Mouse (Mus musculus) bone marrow macrophage, adult 2 months (primary cell): ENCODE results near the gene Rtn4rl2. TPM values are rescaled to one million over a fixed set of nuclear protein-coding genes. Genes with fewer than 3 reads are reported as not detected.

Experiments
- H3K27ac ChIP-seq: 2 replicates; pipeline ENCODE4 v1.5.1; 2012; ENCODE audit warnings: low read depth, low read length; ENCODE audit not compliant: insufficient read depth
- H3K4me1 ChIP-seq: 2 replicates; pipeline ENCODE4 v1.6.1; 2012; ENCODE audit warnings: low read length; ENCODE audit not compliant: control insufficient read depth, insufficient read depth
- H3K4me3 ChIP-seq: 2 replicates; pipeline ENCODE4 v1.5.1; 2012; ENCODE audit warnings: mild to moderate bottlenecking, low read length, moderate library complexity; ENCODE audit not compliant: insufficient read depth
- CTCF ChIP-seq: IDR thresholded peaks from 2 replicates; pipeline ENCODE4 v1.5.1; 2012; ENCODE audit warnings: low read depth, mild to moderate bottlenecking, low read length, moderate library complexity
- POLR2A ChIP-seq: IDR thresholded peaks from 2 replicates; pipeline ENCODE4 v1.6.1; 2012; ENCODE audit warnings: mild to moderate bottlenecking, low read depth, low read length, borderline replicate concordance
- polyA plus RNA-seq: library from polyadenylated mRNA; stranded (reverse); fragments of >200 nt; gene quantifications from 2 replicates; pipeline ENCODE4 v1.2.4, GENCODE M21; 2012; ENCODE audit not compliant: missing spikeins, insufficient read depth, insufficient read length

Rtn4rl2 gene
- polyA plus RNA-seq, 1 experiment = not detected

DNA sequence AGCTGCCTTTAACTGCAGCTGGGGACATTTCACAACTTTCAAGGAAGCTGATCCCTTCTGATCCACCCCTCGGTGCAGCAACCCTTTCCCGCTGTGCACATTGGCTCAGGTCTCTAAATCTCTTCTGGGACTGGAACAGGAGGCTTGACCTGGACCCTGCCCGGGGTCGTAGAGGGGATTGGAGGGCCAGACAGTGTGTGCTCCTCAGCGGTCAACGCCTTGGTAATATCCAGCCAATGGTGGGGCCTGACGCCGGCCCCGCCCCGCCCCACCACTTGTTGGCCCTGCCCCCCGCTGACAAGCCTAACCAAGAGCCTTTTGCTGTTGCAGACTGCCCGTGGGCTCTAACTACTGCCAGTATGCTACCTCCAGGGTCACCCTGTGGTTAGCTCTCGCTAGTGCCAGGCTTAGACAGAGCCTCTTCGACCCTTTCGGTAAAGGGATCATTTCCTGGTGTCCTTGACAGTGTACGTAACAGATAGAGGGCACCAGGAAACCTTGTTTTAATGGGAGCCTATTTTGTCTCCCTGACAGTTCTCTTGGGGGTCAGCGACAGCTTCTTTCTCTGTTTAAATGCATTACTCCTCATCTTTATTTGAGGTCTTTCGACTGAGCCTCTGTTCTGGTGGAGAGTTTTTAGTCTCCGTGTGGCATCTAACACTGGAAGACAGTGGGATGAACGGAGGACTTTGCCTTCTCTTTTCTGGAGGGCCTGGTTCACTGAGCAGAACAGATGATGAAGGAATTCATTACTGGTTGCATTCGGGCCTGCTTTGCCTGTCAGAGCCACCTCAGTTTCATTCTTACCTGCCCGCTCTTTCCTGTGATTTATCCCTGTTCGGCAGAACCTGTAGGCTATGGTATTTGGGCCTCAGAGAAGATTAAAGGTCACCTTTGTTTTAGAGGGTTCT lies 35.1 kb downstream of the Rtn4rl2 start:
- Histone ChIP-seq H3K27ac (no peak overlapping the region), H3K4me1 (no peaks in the 10 kb centered on the region), H3K4me3 (no peak overlapping the region)
- TF ChIP-seq POLR2A (no peak), CTCF (no peak)

DNA sequence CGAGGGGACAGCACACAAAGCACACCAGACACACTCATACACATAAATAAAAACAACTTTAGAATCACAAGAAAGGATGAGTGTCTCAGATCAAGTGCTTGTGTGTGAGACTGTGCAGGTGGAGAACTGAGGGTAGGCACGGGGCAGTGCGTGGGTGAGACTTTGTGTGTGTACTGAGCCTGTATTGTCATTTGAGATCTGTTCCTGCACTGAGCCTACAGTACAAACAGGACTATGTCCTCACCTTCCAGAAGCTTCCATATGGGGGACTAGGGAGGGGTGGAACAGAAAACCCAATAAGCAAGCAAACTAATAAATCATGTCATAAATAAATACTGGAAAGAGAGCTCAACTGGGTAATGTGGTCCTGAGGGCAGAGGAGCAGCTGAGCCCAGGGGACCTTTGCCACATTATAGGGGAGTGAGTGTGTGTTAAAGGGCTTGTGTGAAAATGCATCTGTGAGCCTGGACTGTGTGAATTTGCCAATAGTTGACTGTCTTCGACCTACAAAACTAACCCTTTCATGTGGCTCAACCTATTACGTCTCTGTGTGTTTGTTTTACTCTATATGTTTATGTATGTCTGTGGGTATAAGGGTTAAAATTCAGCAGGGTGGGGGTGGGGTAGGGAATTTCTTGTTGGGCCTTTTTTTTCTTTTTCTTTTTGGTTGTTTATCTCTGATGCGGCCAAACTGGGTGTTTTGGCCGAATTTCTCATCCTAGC lies 35.9 kb downstream of the Rtn4rl2 start:
- no peaks in the 10 kb centered on the region for H3K4me1 ChIP-seq
- H3K4me3 ChIP-seq = no peak overlapping the region
- H3K27ac ChIP-seq = no peak overlapping the region
- TF ChIP-seq POLR2A (no peak), CTCF (no peak)

DNA sequence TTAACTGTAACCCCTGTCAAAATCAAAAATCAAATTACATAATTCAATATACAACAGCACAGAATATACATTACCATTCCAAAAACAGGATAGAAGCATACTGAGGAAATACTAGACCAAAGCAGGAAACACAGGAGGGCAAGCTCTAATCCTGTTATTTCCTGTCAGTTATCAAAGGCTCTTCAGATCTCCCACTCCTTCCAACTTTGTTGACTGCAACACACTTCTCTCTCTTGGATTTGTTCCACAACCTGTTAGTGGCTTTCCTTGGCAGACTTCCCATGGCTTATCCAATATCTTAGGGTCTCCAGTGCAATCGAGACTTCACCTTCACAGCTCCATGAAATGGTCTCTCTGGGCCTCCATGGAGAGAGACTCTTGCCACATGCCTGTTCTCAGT lies 41.3 kb downstream of the Rtn4rl2 start:
- TF ChIP-seq POLR2A = no peak
- no peak for TF ChIP-seq CTCF
- Histone ChIP-seq H3K27ac (no peak overlapping the region), H3K4me3 (no peak overlapping the region), H3K4me1 (no peaks in the 10 kb centered on the region)

DNA sequence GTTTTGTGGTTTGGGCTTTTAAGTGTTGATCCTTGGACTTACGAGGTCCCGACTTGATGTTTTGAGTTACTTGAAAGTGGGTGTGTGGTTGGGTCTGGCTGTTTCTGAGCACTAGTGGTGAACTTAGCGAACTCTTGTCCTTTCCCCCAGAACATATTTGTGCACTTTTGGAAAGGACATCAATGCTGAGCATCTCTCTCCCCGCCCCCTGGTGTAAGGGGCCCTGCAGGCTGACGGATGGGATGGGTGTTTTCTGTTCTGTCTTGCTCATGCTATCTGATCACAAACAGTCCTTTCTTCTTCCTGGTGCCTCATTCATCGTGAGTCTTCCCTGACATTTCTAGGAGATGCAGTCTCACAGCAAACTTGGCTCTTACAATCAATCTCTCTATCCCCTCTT lies 42.9 kb downstream of the Rtn4rl2 start:
- TF ChIP-seq CTCF = no peak
- no peak for TF ChIP-seq POLR2A
- Histone ChIP-seq H3K4me1 (no peaks in the 10 kb centered on the region), H3K27ac (no peak overlapping the region), H3K4me3 (no peak overlapping the region)

DNA sequence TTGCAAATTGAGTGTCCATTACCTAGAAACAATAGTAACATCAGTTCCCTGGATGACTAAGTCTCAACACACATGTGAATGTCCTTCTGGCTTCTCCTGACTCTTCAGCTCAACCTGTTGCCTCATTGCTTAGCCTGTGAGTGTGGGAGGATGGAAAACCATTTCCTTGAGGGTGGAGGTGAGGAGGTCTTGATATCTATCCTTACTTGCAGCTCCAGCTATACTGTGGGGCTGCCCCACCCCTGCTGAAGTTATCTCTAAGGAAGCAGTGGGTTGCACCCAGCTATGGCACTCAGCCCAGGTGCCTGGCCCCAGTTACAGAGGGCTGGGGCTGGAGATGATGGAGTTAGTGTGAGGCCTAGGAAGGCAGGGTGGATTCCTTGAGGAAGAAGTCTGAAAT lies 44.6 kb downstream of the Rtn4rl2 start:
- TF ChIP-seq CTCF (no peak), POLR2A (no peak)
- no peak overlapping the region for H3K4me3 ChIP-seq
- no peaks in the 10 kb centered on the region for H3K4me1 ChIP-seq
- H3K27ac ChIP-seq = no peak overlapping the region

DNA sequence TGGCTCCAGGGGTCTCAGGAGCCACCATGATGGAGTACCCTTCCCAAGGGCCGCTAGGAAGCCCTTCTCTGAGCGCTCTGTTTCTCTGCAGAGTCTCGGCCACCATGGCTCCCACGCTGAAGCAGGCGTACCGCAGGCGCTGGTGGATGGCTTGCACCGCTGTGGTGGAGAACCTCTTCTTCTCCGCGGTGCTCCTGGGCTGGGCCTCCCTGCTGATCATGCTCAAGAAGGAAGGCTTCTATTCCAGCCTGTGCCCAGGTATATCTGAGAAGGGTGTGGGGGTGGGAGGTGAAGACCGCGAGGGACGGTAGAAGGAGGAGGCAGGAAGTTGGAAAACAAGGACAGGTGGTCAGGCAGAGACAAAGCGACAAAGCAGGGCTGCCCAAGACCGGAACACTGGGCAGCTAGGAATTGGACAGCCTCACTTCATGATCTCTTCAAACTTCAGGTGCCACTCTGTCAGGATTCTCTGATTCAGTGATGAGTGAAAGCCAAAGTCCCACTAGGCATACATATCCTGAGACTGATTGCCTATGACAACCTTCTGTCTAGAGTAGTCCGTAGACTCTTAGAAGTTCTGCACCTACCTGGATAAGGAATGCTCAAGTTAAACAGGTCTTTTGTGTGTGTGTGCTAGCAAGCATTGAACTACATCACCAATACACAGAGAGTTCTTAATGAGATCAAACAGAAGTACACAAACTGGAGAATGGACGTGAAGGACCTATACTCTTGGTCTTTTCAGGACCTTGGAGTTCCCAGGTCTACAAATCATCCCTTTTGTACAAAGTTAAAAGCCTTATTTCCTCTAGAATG lies 45.6 kb downstream of the Rtn4rl2 start:
- TF ChIP-seq POLR2A (no peak), CTCF (no peak)
- Histone ChIP-seq H3K4me3 (peak overlapping the region; percentile 26; the same call in 1 of the 2 replicates), H3K4me1 (no peaks in the 10 kb centered on the region), H3K27ac (no peak overlapping the region)

DNA sequence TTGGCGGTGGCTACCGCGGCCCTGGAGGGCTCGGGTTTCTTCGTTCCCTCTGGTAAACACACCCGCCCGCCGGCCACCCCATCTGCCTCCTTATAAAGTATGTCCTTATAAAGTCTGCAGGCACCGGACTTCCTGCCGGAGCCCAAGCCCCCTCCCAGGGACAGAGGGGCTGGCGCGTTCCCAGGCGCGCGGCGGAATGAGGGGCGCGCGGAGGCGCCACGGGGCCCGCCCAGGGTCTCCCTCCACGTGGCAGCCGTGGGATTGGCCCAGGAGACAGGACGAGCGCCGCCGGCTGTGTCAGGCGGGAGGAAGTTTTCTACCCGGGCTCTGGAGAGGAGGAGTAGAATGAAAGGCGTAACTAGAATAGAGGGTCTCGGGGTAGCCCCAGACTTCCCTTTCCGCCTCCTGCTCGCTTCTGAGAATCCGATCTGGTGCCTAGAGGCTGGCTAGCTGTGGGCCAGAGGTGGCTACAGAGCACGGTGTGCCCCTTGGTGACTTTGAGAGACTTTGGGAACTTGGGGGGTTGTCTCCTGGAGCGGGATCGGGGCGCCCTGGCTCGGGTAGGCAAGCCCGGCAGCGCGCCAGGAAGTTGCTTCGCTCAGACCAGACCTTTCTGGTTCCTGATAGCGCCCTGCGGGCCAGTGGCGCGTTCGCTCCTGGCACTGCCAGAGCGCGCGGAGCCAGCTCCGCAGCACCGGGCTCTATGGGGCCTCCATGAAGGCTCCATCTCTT lies 46.3 kb downstream of the Rtn4rl2 start:
- peak overlapping the region; percentile 26 for H3K4me3 ChIP-seq
- H3K27ac ChIP-seq = no peak overlapping the region
- TF ChIP-seq POLR2A = no peak
- no peak for TF ChIP-seq CTCF
- H3K4me1 ChIP-seq = no peaks in the 10 kb centered on the region

DNA sequence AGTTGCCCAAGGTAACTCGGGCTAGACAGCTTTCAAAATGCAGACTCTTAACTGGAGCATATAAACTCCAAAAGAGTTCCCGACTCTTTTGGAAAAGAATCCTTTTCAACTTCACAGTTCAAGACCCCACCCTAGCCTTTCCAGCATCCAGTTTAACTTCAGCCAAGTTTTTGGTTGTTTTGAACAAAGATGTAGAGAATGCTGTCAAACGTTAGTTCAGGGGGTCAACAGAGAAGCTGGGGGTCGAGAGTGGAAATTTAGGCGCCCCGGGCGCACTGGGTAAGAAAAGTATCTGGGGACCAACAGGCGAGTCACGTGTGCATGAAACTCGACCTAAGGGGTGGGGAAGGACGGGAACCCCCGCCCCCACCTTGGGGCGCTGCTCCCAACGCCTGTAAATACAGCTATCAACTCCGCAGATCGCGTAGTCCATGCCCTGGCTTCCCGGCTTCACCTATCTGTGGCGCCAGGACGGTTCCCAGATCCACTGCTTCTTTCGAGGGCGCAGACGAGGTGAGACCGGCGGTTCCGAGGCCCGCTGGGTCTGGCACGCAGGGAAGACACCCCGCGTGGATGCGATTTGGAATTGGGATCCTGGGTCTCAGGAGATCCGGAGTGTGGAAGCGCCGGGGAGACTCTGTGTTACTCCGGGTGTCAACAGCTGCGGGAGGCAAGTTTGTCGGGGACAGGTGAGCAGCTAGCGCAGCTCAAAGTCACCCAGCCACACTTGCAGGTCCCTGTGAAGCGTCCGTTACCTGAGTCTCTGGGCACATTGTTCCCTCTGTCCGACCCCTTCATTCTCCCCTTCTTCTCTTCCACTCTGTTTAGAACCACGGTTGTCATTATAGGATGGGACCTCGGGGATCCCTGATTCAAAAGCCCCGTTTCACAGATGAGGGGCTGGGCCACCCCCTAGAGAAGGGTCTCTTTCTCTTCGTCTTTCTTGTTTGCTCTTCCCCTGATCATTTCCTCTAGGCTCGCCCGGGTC lies 47.2 kb downstream of the Rtn4rl2 start:
- H3K4me1 ChIP-seq = no peaks in the 10 kb centered on the region
- H3K27ac ChIP-seq = no peak overlapping the region
- H3K4me3 ChIP-seq = peak overlapping the region; percentile 26; the same call in 1 of the 2 replicates
- TF ChIP-seq CTCF (no peak), POLR2A (no peak)

DNA sequence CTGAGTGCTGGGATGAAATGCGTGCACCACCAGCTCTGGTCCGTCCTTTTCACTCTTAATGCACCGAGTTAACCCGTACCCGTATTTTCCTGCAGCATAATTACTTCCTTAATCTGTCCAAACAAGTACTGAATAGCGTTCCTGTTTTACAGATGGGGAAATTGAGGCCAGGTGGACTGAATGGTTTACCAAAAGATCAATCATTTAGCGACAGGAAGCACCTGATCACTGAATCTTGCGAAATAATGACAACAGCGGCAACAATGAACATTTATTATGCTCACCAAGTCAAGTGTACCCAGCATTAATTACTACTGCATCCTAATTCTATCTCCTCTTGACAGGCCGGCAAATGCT lies 47.9 kb downstream of the Rtn4rl2 start, which contains the start of gene Slc43a1:
Slc43a1 (plus strand) TSS at position 258 of the 357 bp plus-strand sequence.
- TF ChIP-seq CTCF = no peak
- Histone ChIP-seq H3K27ac (no peak within 1 kb of the TSS), H3K4me1 (no peaks in the 10 kb centered on the region), H3K4me3 (no peak within 1 kb of the TSS)
